Mouse (Mus musculus): ENCODE data around the gene Thpo. TPM values are rescaled to one million over a fixed set of nuclear protein-coding genes. Genes with fewer than 3 reads are reported as not detected.

Thpo gene
- 0.83 and 1.5 TPM in 2 replicates for polyA plus RNA-seq (2015; fragmentation: Nextera tagmentation; extraction: Ambion mirVana)

DNA sequence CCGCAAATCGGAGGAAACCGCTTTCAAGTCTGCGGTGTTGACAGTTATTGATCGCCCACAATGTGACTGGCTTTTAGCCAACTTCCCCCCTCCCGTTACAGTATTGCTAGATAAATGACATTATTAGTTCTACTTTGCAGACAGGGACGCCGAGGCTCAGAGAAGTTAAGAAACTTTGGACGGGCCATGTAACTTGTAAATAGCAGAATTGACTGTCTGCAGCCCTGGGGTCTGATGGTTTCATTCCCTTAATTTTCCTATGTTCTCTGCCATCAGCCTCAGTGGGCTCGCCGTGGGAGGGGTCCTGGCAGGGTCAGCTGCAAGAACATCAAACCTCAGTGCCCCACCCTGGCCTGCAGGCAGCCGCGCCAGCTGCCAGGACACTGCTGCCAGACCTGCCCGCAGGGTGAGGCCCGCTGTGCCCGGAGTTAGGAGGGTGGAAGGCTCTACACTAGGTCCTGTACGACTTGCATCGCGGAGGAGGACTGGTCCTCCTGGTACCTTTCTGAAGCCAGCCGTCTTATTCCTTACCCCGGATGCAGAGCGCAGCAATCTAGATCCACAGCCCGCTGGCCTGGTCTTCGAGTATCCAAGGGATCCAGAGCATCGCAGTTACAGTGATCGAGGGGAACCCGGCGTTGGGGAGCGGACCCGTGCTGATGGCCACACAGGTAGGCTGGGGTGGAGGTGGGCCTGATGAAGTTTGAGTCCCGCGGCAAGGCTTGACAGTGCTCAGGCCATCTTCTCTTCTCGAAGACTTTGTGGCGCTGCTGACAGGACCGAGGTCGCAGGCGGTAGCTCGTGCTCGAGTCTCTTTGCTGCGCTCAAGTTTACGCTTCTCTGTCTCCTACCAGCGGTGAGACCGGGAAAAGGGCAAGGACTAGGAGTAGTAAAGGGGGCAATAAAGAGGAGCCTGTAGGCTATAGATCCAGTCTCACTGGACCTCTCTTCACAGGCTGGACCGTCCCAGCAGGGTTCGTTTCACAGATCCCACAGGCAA, at the start of gene Thpo:
Thpo (minus strand) TSS at position 781 of the 1,000 bp plus-strand sequence.
- Histone ChIP-seq H3K9me3 (ENCODE audit: control insufficient read depth, low read length) (no peaks in the 10 kb centered on the region), H3K4me1 (replicated peaks; ENCODE audit: control insufficient read depth, insufficient read depth, low read length) (peaks cover 15% of the 10 kb centered on the region), H3K4me2 (ENCODE audit: low read length) (peak within 1 kb of the TSS; percentile 78), H3K27ac (ENCODE audit: low read length) (no peak within 1 kb of the TSS), H3K4me3 (replicated peaks; ENCODE audit: low read length) (peak within 1 kb of the TSS; percentile 56), H3K9ac (replicated peaks; ENCODE audit: low read depth, low read length) (peak within 1 kb of the TSS; percentile 70), H3K27me3 (replicated peaks; ENCODE audit: control insufficient read depth, insufficient read depth, low read length) (peaks cover 17% of the 10 kb centered on the region), H3K36me3 (ENCODE audit: control insufficient read depth, insufficient read depth) (no peaks in the 10 kb centered on the region)
- WGBS = 3% methylated on average over 45 of the region's 45 CpGs
- ATAC-seq = no peak

DNA sequence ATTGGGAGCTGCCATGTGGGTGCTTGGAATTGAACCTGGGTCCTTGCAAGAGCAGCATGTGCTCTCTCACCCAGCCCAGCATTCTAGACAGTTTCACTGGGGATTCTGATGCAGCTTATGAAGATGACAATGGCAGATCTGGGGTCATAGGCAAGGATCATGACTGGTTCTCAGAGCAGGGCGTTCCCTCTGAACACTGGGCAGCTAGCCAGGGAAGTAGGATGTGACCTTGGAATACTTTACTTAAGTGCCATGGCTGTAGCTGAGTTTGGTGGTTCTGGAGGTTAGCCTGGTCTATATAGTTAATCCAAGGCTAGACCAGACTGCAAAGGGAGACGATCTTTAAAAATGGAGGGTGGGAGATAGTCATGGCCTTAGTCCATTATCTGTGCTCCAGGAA, 49.6 kb upstream of the Thpo start:
- no peaks in the 10 kb centered on the region for H3K9me3 ChIP-seq (ENCODE audit: control insufficient read depth, low read length)
- H3K27ac ChIP-seq (ENCODE audit: low read length) = no peak overlapping the region
- H3K36me3 ChIP-seq (ENCODE audit: control insufficient read depth, insufficient read depth) = no peaks in the 10 kb centered on the region
- H3K4me1 ChIP-seq (replicated peaks; ENCODE audit: control insufficient read depth, insufficient read depth, low read length) = no peaks in the 10 kb centered on the region
- H3K9ac ChIP-seq (replicated peaks; ENCODE audit: low read depth, low read length) = no peak overlapping the region
- WGBS = 90% methylated on average over 2 of the region's 2 CpGs
- no peaks in the 10 kb centered on the region for H3K27me3 ChIP-seq (replicated peaks; ENCODE audit: control insufficient read depth, insufficient read depth, low read length)
- H3K4me2 ChIP-seq (ENCODE audit: low read length) = no peak overlapping the region
- ATAC-seq = no peak
- H3K4me3 ChIP-seq (replicated peaks; ENCODE audit: low read length) = no peak overlapping the region

DNA sequence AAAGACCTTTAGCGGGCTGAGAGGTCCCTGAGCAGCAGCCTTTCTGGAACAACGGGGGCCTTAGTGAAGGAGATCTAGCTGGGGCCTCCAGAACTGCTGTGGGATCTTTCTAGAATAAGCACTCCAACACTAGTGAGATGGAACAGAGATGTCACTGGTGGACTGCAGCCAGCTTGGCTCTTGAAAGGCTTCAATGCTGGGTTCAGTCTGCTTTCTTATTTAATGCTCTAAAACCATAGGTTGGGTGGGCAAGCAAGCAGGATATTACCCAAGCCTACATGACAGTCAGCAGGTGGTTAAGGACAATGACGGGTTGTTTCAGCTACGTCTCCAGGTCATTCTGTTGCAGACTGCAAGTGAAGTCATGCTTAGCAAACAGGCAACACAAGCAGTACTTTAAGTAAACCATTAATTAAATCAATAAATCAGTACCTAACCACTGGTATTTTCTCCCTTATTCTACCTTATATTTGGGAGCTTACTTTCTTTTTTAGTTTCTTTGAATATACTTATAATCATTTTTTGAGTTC, 46.9 kb upstream of the Thpo start:
- no peaks in the 10 kb centered on the region for H3K9me3 ChIP-seq (ENCODE audit: control insufficient read depth, low read length)
- no peaks in the 10 kb centered on the region for H3K27me3 ChIP-seq (replicated peaks; ENCODE audit: control insufficient read depth, insufficient read depth, low read length)
- H3K9ac ChIP-seq (replicated peaks; ENCODE audit: low read depth, low read length) = no peak overlapping the region
- no peak overlapping the region for H3K4me2 ChIP-seq (ENCODE audit: low read length)
- WGBS = 78% methylated on average over 4 of the region's 4 CpGs
- no peak overlapping the region for H3K27ac ChIP-seq (ENCODE audit: low read length)
- H3K4me3 ChIP-seq (replicated peaks; ENCODE audit: low read length) = no peak overlapping the region
- ATAC-seq = no peak
- H3K4me1 ChIP-seq (replicated peaks; ENCODE audit: control insufficient read depth, insufficient read depth, low read length) = no peaks in the 10 kb centered on the region
- H3K36me3 ChIP-seq (ENCODE audit: control insufficient read depth, insufficient read depth) = no peaks in the 10 kb centered on the region

DNA sequence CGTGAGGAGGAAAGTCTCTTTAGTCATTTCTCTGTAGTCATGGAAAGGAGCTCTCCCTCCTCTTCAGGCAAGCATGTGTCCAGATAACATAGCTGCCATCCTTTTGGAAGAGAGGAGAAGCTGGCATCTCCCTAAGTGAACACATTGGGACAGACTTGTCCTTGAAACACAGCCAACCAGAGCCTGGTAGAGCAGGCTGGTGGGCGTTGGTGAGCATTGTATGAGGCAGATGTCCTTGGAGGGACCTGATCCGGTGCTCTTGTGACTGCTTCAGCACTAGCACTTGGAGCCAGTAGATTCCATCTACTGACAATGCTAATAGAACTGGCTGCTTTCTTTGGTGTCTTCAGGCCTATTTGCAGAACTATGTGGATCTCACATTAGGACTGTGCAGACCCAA, 45.5 kb upstream of the Thpo start:
- 78% methylated on average over 3 of the region's 3 CpGs for WGBS

DNA sequence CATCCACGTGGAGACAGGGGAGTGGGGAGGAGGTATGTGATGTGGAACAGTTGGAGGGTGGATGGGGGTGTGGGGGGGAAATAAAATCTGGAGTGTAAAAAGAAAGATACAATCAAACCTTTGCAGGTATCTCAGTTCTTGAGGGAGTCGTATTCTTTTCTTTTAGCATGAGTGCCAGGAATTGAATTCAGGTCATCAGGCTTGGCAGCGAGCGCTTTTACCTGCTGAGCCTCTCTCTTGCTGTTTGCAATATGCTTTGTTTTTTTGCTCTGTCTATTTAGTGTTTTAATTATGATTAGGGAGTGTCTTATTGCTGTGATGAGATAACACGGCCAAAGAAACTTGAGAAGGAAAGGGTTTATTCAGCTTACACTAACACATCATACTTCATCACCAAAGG, 40.7 kb upstream of the Thpo start:
- H3K9ac ChIP-seq (replicated peaks; ENCODE audit: low read depth, low read length) = no peak overlapping the region
- H3K4me3 ChIP-seq (replicated peaks; ENCODE audit: low read length) = no peak overlapping the region
- no peak overlapping the region for H3K27ac ChIP-seq (ENCODE audit: low read length)
- no peak overlapping the region for H3K4me2 ChIP-seq (ENCODE audit: low read length)
- H3K36me3 ChIP-seq (ENCODE audit: control insufficient read depth, insufficient read depth) = no peaks in the 10 kb centered on the region
- WGBS = 78% methylated on average over 5 of the region's 5 CpGs
- no peak for ATAC-seq
- no peaks in the 10 kb centered on the region for H3K9me3 ChIP-seq (ENCODE audit: control insufficient read depth, low read length)
- no peaks in the 10 kb centered on the region for H3K4me1 ChIP-seq (replicated peaks; ENCODE audit: control insufficient read depth, insufficient read depth, low read length)
- no peaks in the 10 kb centered on the region for H3K27me3 ChIP-seq (replicated peaks; ENCODE audit: control insufficient read depth, insufficient read depth, low read length)

More for the DNA sequence above, 45.5 kb upstream of the Thpo start:
- Histone ChIP-seq H3K9ac (replicated peaks; ENCODE audit: low read depth, low read length) (no peak overlapping the region), H3K4me3 (replicated peaks; ENCODE audit: low read length) (no peak overlapping the region), H3K27ac (ENCODE audit: low read length) (no peak overlapping the region), H3K9me3 (ENCODE audit: control insufficient read depth, low read length) (no peaks in the 10 kb centered on the region), H3K36me3 (ENCODE audit: control insufficient read depth, insufficient read depth) (no peaks in the 10 kb centered on the region), H3K4me1 (replicated peaks; ENCODE audit: control insufficient read depth, insufficient read depth, low read length) (no peaks in the 10 kb centered on the region), H3K4me2 (ENCODE audit: low read length) (no peak overlapping the region), H3K27me3 (replicated peaks; ENCODE audit: control insufficient read depth, insufficient read depth, low read length) (no peaks in the 10 kb centered on the region)
- no peak for ATAC-seq

DNA sequence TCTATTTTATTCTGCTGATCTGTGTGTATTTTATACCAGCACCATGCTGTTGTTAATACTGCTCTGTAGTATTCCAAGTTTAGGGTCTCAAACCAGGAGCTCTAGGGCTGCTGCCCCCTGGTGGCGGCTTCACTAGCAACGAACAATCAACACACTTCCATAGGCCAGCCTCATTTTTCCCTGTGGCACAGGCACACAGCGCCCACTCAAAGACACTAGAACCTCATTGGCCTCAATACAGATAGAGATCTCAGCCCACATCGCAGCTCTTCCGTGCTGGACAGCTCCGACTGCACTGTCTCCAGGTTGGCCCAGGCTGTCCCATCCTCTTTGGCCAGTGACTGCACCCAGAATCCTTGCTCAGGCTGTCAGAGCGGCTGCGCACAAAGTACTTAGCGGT, 30.9 kb upstream of the Thpo start:
- ATAC-seq = no peak
- Histone ChIP-seq H3K4me2 (ENCODE audit: low read length) (no peak overlapping the region), H3K27me3 (replicated peaks; ENCODE audit: control insufficient read depth, insufficient read depth, low read length) (no peaks in the 10 kb centered on the region), H3K9me3 (ENCODE audit: control insufficient read depth, low read length) (no peaks in the 10 kb centered on the region), H3K4me3 (replicated peaks; ENCODE audit: low read length) (no peak overlapping the region), H3K4me1 (replicated peaks; ENCODE audit: control insufficient read depth, insufficient read depth, low read length) (no peaks in the 10 kb centered on the region), H3K36me3 (ENCODE audit: control insufficient read depth, insufficient read depth) (no peaks in the 10 kb centered on the region), H3K27ac (ENCODE audit: low read length) (no peak overlapping the region), H3K9ac (replicated peaks; ENCODE audit: low read depth, low read length) (no peak overlapping the region)
- 46% methylated on average over 9 of the region's 9 CpGs for WGBS

DNA sequence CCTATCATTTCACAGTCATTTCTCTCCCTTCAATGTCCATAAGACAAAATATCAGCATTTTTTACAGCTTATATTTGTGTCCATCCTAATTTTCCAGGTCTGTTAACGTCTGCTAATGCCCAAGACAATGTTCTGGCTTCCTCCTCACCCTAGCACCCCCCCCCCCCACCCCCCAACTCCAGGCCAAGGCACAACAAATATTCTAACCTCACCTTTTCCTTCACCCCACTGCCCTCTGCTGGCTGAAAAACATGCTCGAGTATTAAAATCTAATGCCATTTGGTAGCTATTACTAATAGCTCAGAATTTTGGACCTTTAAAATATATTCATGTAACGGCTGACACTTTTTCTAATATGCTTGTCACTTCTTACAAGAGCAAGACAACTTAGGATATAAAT, 27.4 kb upstream of the Thpo start:
- no peak overlapping the region for H3K4me3 ChIP-seq (replicated peaks; ENCODE audit: low read length)
- no peak overlapping the region for H3K4me2 ChIP-seq (ENCODE audit: low read length)
- H3K36me3 ChIP-seq (ENCODE audit: control insufficient read depth, insufficient read depth) = no peaks in the 10 kb centered on the region
- H3K27me3 ChIP-seq (replicated peaks; ENCODE audit: control insufficient read depth, insufficient read depth, low read length) = no peaks in the 10 kb centered on the region
- WGBS = 8% methylated on average over 3 of the region's 3 CpGs
- H3K27ac ChIP-seq (ENCODE audit: low read length) = no peak overlapping the region
- no peaks in the 10 kb centered on the region for H3K9me3 ChIP-seq (ENCODE audit: control insufficient read depth, low read length)
- H3K4me1 ChIP-seq (replicated peaks; ENCODE audit: control insufficient read depth, insufficient read depth, low read length) = no peaks in the 10 kb centered on the region
- no peak overlapping the region for H3K9ac ChIP-seq (replicated peaks; ENCODE audit: low read depth, low read length)
- no peak for ATAC-seq

DNA sequence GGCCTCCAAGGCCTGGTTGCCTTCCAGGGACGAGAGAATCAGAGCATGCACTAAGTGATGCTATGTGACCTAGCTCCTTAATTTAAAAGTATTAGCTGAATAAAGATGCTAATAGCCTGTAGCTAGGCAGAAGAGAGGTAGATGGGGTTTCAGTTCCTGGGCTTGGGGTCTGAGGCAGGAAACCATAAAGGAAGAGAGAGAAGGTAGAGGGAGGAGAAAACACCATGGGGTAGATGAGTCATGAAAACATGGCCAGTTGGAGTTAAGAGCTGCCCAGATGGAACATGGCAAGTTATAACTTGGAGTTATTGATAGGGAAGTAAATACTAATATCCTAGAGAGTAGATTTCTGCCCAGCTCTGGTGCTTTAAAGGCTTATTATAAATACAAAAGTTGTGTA, 23.1 kb upstream of the Thpo start:
- no peaks in the 10 kb centered on the region for H3K36me3 ChIP-seq (ENCODE audit: control insufficient read depth, insufficient read depth)
- ATAC-seq = no peak
- no peaks in the 10 kb centered on the region for H3K27me3 ChIP-seq (replicated peaks; ENCODE audit: control insufficient read depth, insufficient read depth, low read length)
- H3K4me2 ChIP-seq (ENCODE audit: low read length) = no peak overlapping the region
- WGBS = 70% methylated on average over 1 of the region's 1 CpGs
- no peak overlapping the region for H3K9ac ChIP-seq (replicated peaks; ENCODE audit: low read depth, low read length)
- H3K27ac ChIP-seq (ENCODE audit: low read length) = no peak overlapping the region
- no peaks in the 10 kb centered on the region for H3K4me1 ChIP-seq (replicated peaks; ENCODE audit: control insufficient read depth, insufficient read depth, low read length)
- H3K9me3 ChIP-seq (ENCODE audit: control insufficient read depth, low read length) = no peaks in the 10 kb centered on the region
- H3K4me3 ChIP-seq (replicated peaks; ENCODE audit: low read length) = no peak overlapping the region

DNA sequence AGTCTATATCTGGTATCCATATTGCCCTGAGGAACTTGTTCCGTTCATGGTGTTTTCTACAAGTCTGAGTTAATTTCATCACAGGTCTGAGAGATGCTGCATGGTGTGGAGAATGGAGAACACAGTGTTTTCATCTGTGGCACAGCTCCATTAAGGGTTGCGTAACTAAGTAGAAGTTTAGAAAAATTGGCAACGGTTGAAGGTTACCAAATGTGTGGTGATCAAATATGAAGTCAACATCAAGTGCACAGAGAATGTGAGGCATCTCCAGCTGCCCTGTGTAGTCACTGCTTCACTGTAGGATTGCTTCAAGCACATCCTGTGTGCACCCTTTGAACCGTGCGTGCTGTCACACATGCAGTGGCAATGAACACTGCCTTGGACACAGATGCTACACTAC, 21.7 kb upstream of the Thpo start:
- Histone ChIP-seq H3K27me3 (replicated peaks; ENCODE audit: control insufficient read depth, insufficient read depth, low read length) (no peaks in the 10 kb centered on the region), H3K9ac (replicated peaks; ENCODE audit: low read depth, low read length) (no peak overlapping the region), H3K4me2 (ENCODE audit: low read length) (no peak overlapping the region), H3K4me3 (replicated peaks; ENCODE audit: low read length) (no peak overlapping the region), H3K36me3 (ENCODE audit: control insufficient read depth, insufficient read depth) (no peaks in the 10 kb centered on the region), H3K9me3 (ENCODE audit: control insufficient read depth, low read length) (no peaks in the 10 kb centered on the region), H3K27ac (ENCODE audit: low read length) (no peak overlapping the region), H3K4me1 (replicated peaks; ENCODE audit: control insufficient read depth, insufficient read depth, low read length) (no peaks in the 10 kb centered on the region)
- 91% methylated on average over 5 of the region's 5 CpGs for WGBS
- ATAC-seq = no peak
